Mouse (Mus musculus): Measurements from ENCODE around the gene Mrrf.

GRCm38 (mm10) chr2:36217692-36218233 is 81.6 kb downstream of the Mrrf start:
- TF ChIP-seq GATA1 (IDR thresholded peaks at IDR 0.05; ENCODE audit: borderline replicate concordance, low read length) (no peak), FLI1 (IDR thresholded peaks at IDR 0.05; ENCODE audit: low read length) (no peak)
